Mouse (Mus musculus): ENCODE results near the gene Rhebl1. TPM values are rescaled to one million over a fixed set of nuclear protein-coding genes. Genes with fewer than 3 reads are reported as not detected.

The Rhebl1 gene
- total and polyA plus RNA-seq, 3 experiments = 11.1 to 25.1 (median 17.6) TPM

GRCm38 (mm10) chr15:98866501-98866900 is 27.8 kb downstream of the Rhebl1 start:
- H3K4me3 ChIP-seq (replicated peaks in 1 of 3; ENCODE audit: low read depth in 2 of 3, low read length in 2 of 3, poor library complexity in 1 of 3) = no peak overlapping the region
- no peak for TF ChIP-seq KAT2A (IDR thresholded peaks at IDR 0.05; ENCODE audit: insufficient replicate concordance, low read length)
- H3K4me1 ChIP-seq (ENCODE audit: control insufficient read depth in 1 of 2, insufficient read depth in 2 of 2) = peaks cover 6 to 30% of the 10 kb centered on the region in 2 experiments; a peak in 2 of 4 replicates
- no peak overlapping the region for H3K4me2 ChIP-seq (ENCODE audit: insufficient read depth, low read depth, poor library complexity, severe bottlenecking)
- H3K79me2 ChIP-seq (replicated peaks; ENCODE audit: control insufficient read depth, extremely low read depth, insufficient read depth, poor library complexity, severe bottlenecking) = peaks cover 61% of the 10 kb centered on the region
- dilution Hi-C loops (cut with MboI; ENCODE audit: extremely low pct_ligation_motif_present, extremely low pct_unique_long_range_greater_than_20kb, low sequenced_read_pairs) = no loop called here
- in situ Hi-C loops (cut with MboI; ENCODE audit: low pct_ligation_motif_present, low pct_unique_long_range_greater_than_20kb, low sequenced_read_pairs) = loop anchor here (5.0 kb wide), 1 partner anchor 34 kb away; the partner anchor contains the start of gene Prkag1
- no peaks in the 10 kb centered on the region for H3K9me3 ChIP-seq (replicated peaks; ENCODE audit: low read length)
- no peak for DNase-seq (ENCODE audit: extremely low read depth)
- H3K36me3 ChIP-seq (replicated peaks in 1 of 2; ENCODE audit: control insufficient read depth in 1 of 2, insufficient read depth in 1 of 2, low read length in 1 of 2) = peaks cover 52 to 60% of the 10 kb centered on the region in 2 experiments
- H3K9ac ChIP-seq (ENCODE audit: insufficient read depth, low read depth) = no peak overlapping the region
- no peak overlapping the region for H3K27ac ChIP-seq (ENCODE audit: insufficient read depth, low read depth)
- H3K27me3 ChIP-seq (replicated peaks) = no peaks in the 10 kb centered on the region

- dilution Hi-C loops (cut with MboI; ENCODE audit: extremely low pct_ligation_motif_present, extremely low pct_unique_long_range_greater_than_20kb, low sequenced_read_pairs) = no loop called here
- peaks cover 54% of the 10 kb centered on the region for H3K79me2 ChIP-seq (replicated peaks; ENCODE audit: control insufficient read depth, extremely low read depth, insufficient read depth, poor library complexity, severe bottlenecking)
- H3K36me3 ChIP-seq (replicated peaks in 1 of 2; ENCODE audit: control insufficient read depth in 1 of 2, insufficient read depth in 1 of 2, low read length in 1 of 2) = peaks cover 60 to 67% of the 10 kb centered on the region in 2 experiments
Measured at GRCm38 (mm10) chr15:98865771-98866170, 28.6 kb downstream of the Rhebl1 start.

GRCm38 (mm10) chr15:98864951-98865350 is 29.4 kb downstream of the Rhebl1 start:
- Histone ChIP-seq H3K4me1 (ENCODE audit: control insufficient read depth in 1 of 2, insufficient read depth in 2 of 2) (peaks cover 6 to 30% of the 10 kb centered on the region in 2 experiments; a peak in 2 of 4 replicates), H3K9me3 (replicated peaks; ENCODE audit: low read length) (no peaks in the 10 kb centered on the region), H3K79me2 (replicated peaks; ENCODE audit: control insufficient read depth, extremely low read depth, insufficient read depth, poor library complexity, severe bottlenecking) (peaks cover 45% of the 10 kb centered on the region), H3K4me2 (ENCODE audit: insufficient read depth, low read depth, poor library complexity, severe bottlenecking) (no peak overlapping the region), H3K27me3 (replicated peaks) (no peaks in the 10 kb centered on the region), H3K4me3 (replicated peaks in 1 of 3; ENCODE audit: low read depth in 2 of 3, low read length in 2 of 3, poor library complexity in 1 of 3) (no peak overlapping the region), H3K9ac (ENCODE audit: insufficient read depth, low read depth) (no peak overlapping the region), H3K36me3 (replicated peaks in 1 of 2; ENCODE audit: control insufficient read depth in 1 of 2, insufficient read depth in 1 of 2, low read length in 1 of 2) (peaks cover 68 to 76% of the 10 kb centered on the region in 2 experiments), H3K27ac (ENCODE audit: insufficient read depth, low read depth) (no peak overlapping the region)
- in situ Hi-C loops (cut with MboI; ENCODE audit: low pct_ligation_motif_present, low pct_unique_long_range_greater_than_20kb, low sequenced_read_pairs) = loop anchor here (5.0 kb wide), 1 partner anchor 33 kb away; the partner anchor contains the start of gene Prkag1
- dilution Hi-C loops (cut with MboI; ENCODE audit: extremely low pct_ligation_motif_present, extremely low pct_unique_long_range_greater_than_20kb, low sequenced_read_pairs) = no loop called here
- TF ChIP-seq POLR2A (IDR thresholded peaks at IDR 0.05; ENCODE audit: low read depth, low read length) (no peak), TBP (conservative IDR thresholded peaks at IDR 0.05; ENCODE audit: low read depth, low read length) (no peak), ZMIZ1 (IDR thresholded peaks at IDR 0.05; ENCODE audit: low read depth, low read length) (no peak), GABPA (IDR thresholded peaks at IDR 0.05; ENCODE audit: insufficient replicate concordance, low read depth, low read length) (no peak), MAFK (IDR thresholded peaks at IDR 0.05; ENCODE audit: insufficient replicate concordance, low read length) (no peak), ZC3H11A (IDR thresholded peaks at IDR 0.05; ENCODE audit: low read depth, low read length) (no peak), MXI1 (IDR thresholded peaks at IDR 0.05; ENCODE audit: low read depth, low read length) (no peak), TCF12 (IDR thresholded peaks at IDR 0.05; ENCODE audit: low read depth, low read length) (no peak), UBTF (IDR thresholded peaks at IDR 0.05; ENCODE audit: low read depth, low read length) (no peak), KAT2A (IDR thresholded peaks at IDR 0.05; ENCODE audit: insufficient replicate concordance, low read length) (no peak), HCFC1 (IDR thresholded peaks at IDR 0.05; ENCODE audit: low read depth, low read length) (no peak), MYC (IDR thresholded peaks at IDR 0.05; ENCODE audit: low read depth, low read length) (no peak), SIN3A (IDR thresholded peaks at IDR 0.05; ENCODE audit: low read length) (no peak)
- DNase-seq (ENCODE audit: extremely low read depth) = no peak

More at GRCm38 (mm10) chr15:98865771-98866170, 28.6 kb downstream of the Rhebl1 start:
- DNase-seq (ENCODE audit: extremely low read depth) = no peak
- no peak for TF ChIP-seq USF1 (IDR thresholded peaks at IDR 0.05; ENCODE audit: low read depth, low read length)
- TF ChIP-seq NELFE (IDR thresholded peaks at IDR 0.05; ENCODE audit: low read depth, low read length) = no peak
- no peak for TF ChIP-seq SMC3 (IDR thresholded peaks at IDR 0.05; ENCODE audit: low read depth, low read length)
- no peak for TF ChIP-seq JUN (IDR thresholded peaks at IDR 0.05; ENCODE audit: insufficient read depth, low read depth, low read length)
- TF ChIP-seq EP300 (IDR thresholded peaks at IDR 0.05; ENCODE audit: low read length) = no peak
- TF ChIP-seq HCFC1 (IDR thresholded peaks at IDR 0.05; ENCODE audit: low read depth, low read length) = no peak
- no peak for TF ChIP-seq ZC3H11A (IDR thresholded peaks at IDR 0.05; ENCODE audit: low read depth, low read length)
- H3K9ac ChIP-seq (ENCODE audit: insufficient read depth, low read depth) = no peak overlapping the region
- no peaks in the 10 kb centered on the region for H3K27me3 ChIP-seq (replicated peaks)
- in situ Hi-C loops (cut with MboI; ENCODE audit: low pct_ligation_motif_present, low pct_unique_long_range_greater_than_20kb, low sequenced_read_pairs) = loop anchor here (5.0 kb wide), 1 partner anchor 33 kb away; the partner anchor contains the start of gene Prkag1
- peaks cover 6 to 30% of the 10 kb centered on the region in 2 experiments; a peak in 2 of 4 replicates for H3K4me1 ChIP-seq (ENCODE audit: control insufficient read depth in 1 of 2, insufficient read depth in 2 of 2)
- no peak overlapping the region for H3K4me3 ChIP-seq (replicated peaks in 1 of 3; ENCODE audit: low read depth in 2 of 3, low read length in 2 of 3, poor library complexity in 1 of 3)
- H3K9me3 ChIP-seq (replicated peaks; ENCODE audit: low read length) = no peaks in the 10 kb centered on the region
- H3K4me2 ChIP-seq (ENCODE audit: insufficient read depth, low read depth, poor library complexity, severe bottlenecking) = no peak overlapping the region
- H3K27ac ChIP-seq (ENCODE audit: insufficient read depth, low read depth) = no peak overlapping the region
